Mouse (Mus musculus) stomach, adult 2 months (tissue): ENCODE data around the gene Serpinc1. TPM values are rescaled to one million over a fixed set of nuclear protein-coding genes. Genes with fewer than 3 reads are reported as not detected.

ENCODE experiments used
- polyA plus RNA-seq: library from polyadenylated mRNA; depleted of rRNA; stranded (reverse); fragments of >200 nt; gene quantifications from 2 replicates; pipeline ENCODE4 v1.2.3, GENCODE M21; 2012; rRNA removed

Gene Serpinc1
- 0.39 and 1.7 TPM in 2 replicates for polyA plus RNA-seq

DNA sequence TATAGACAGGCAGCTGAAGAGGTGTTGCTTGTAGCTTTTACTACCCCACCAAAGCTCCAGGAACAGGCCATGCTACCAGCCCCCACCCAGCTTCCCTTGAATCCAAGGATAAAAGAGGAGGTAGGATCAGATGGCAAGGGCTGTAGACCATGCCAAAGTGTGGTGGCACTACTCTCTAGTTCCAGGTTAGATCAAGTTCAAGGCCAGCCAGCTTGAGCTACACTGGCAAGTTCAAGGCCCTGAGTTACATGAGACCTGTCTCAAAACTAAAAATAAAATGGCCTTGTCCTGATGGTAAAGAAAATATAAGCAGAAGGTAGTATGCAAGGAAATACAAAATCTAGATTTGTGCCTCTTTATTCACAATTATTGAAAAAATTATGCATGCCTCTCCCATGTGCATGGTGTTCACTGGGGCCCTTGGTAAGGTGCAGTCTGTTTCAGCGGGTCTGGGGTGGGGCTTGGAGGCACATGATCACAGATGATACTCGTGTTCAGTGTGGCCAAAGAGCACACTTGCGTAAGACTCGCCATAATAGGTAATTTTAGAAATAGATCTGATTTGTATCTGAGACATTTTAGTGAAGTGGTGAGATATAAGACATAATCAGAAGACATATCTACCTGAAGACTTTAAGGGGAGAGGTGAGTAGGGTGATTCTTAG, at the start of gene Serpinc1:
TSS of gene Serpinc1 (plus strand) at position 515 of the 665 bp plus-strand sequence.

GRCm38 (mm10) chr1:161034435-161035280, 56.3 kb downstream of the Serpinc1 start, which contains the start of gene Zbtb37:
TSS of gene Zbtb37 (minus strand) at chr1:161034849.

Other genes with a start within 250 kb of the Serpinc1 start
- gene Rabgap1l, start 185.4 kb upstream of the Serpinc1 start, polyA plus RNA-seq, result 2.6 and 3.0 TPM in 2 replicates
- 3.1 and 5.0 TPM in 2 replicates for gene Rc3h1, start 72.2 kb upstream of the Serpinc1 start, polyA plus RNA-seq
- 0.09 and 0.23 TPM in 2 replicates for gene Zbtb37, start 56.3 kb downstream of the Serpinc1 start, polyA plus RNA-seq
- 2.5 and 4.0 TPM in 2 replicates for gene Dars2, start 92.1 kb downstream of the Serpinc1 start, polyA plus RNA-seq
- 0.18 and 0.26 TPM in 2 replicates for gene Cenpl, start 92.1 kb downstream of the Serpinc1 start, polyA plus RNA-seq
- 0.99 and 1.7 TPM in 2 replicates for gene Klhl20, start 152.9 kb downstream of the Serpinc1 start, polyA plus RNA-seq
- not detected in 2 replicates for gene Ankrd45, start 164.1 kb downstream of the Serpinc1 start, polyA plus RNA-seq
- not detected in 2 replicates for gene Tex50, start 180.7 kb downstream of the Serpinc1 start, polyA plus RNA-seq